Mouse (Mus musculus): ENCODE measurements at regions not wholly inside any gene's neighbourhood (a gene's known extent, or its start where the extent isn't known, plus 50 kb on each side); places are given as distances from the start of the nearest gene placed in this dataset.

GRCm38 (mm10) chr8:34447880-34448830, 336.6 kb upstream of the Gm10131 start:
- peak; percentile 41 for DNase-seq

GRCm38 (mm10) chr8:34442688-34443087, 331.2 kb upstream of the Gm10131 start:
- DNase-seq: no peak

DNA sequence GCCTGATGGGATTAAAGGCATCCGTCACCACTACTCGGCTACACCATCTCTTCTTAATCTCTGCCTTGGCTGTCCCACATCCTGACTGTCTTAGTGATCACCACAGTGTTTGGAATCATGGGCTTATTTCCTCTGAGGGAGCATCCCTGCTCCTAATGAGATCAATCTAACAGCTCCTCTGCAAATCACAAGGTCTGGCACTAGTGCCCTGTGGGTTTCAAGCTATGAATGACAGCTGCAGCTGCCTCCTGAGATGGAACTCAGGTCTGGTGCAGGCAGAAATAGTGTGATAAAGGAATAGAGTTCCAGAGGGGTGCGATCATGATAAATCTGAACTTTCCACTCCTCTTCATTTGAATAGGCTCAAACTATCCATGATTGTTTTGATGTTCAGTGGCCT, 330.2 kb upstream of the Gm10131 start:
- no peak for DNase-seq

DNA sequence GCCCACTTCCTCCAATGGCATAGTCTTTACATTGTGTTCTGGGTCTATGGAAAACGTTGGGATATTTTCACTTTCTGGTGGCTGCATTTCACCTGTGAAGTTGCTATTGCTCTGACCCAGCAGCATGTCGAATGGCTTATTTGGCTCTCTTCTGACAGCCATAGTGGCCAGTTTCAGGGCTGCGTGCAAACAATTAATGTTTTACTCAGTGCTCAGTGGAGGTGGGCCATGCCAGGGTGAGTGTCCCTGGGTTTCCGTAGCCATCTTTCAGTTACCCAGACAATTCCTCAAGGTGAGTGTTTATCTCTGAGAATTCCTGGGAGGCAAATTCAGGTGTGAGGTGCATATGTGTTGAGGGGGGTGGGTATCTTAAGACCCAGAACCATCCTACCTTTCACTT, 329.2 kb upstream of the Gm10131 start:
- DNase-seq: no peak

DNA sequence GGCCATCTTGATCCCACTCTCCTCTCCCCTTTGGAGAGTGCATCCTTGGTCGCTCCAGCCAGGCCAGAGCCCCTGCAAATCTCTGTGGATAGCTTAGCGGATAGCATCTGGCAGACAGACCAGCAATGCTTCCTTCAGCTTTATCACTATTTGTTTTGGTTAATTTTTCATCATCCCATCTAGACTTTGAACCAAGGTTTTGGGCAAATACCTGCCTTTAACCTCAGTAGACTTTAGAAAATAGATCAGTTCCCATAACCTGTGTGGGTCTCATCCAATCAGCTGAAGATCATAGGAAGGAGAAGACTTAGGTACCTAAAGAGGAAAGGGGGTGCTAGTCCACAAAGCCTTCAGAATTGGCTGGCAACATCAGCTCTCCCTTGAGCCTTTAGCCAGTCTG, 327.2 kb upstream of the Gm10131 start:
- DNase-seq: no peak

GRCm38 (mm10) chr8:34431985-34432384, 320.4 kb upstream of the Gm10131 start:
- DNase-seq: no peak

- DNase-seq: no peak
Measured at GRCm38 (mm10) chr8:34429231-34429630, 317.7 kb upstream of the Gm10131 start.

GRCm38 (mm10) chr8:34401571-34401970, 290.0 kb upstream of the Gm10131 start:
- DNase-seq: no peak

DNA sequence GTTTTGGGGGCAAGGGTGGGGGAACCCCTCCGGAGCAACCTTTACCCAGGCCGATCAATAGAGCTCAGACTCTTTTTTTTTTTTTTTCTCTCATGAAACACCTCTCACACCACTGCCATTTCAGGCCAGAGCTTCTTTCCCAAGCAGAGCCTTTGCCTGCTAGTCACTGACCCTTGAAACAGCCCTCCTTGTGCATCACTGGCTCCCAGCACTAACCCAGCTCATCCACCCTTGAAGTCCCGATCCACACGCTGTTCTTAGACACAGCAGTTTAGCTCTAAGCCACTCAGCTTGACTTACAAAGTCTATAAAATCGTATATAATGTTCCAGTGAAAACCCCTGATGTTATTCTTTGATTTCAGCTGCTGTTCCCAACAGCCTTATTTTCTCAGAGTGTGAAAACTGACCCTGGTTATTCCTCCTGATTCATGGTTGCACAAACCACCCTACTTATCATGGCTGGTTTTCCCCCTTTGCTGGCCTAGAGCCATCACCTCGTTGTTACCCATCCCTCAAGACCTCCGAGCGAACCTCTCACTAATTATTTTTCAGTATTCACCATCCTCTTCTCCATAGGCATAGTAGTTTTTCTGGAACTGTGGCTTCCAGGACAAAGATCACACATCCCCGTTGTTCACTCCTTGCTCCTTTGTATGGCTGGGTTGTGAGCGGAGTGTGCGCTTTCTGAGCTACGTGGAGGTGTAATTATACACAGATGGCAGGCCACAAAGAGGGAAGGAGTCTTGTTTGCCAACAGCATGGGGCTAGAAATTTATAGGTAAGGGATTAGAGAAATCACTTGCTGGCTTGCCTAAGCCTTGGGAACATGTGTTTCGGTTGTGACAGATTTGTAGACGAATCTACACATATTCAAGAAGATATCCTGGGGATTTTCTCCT, 287.6 kb upstream of the Gm10131 start:
- DNase-seq: peak; percentile 27

- peak; percentile 46 for DNase-seq
Measured at GRCm38 (mm10) chr8:34397583-34398411, 286.3 kb upstream of the Gm10131 start.

DNA sequence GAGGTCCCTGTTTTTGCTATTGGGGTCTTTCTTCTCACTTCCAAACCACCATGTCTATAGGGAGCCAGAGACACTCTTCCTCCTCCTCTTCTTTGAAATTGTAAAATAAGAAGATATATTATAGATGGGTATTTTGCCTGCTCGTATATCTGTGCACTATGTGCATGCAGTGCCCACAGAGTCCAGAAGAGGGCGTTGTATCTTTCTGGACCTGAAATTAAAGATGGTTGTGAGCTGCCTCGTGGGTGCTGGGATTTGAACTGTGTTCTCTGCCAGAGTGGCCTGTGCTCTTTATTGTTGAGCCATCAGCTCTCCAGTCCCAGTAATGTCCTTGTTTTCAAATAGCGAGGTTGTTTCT, 285.7 kb upstream of the Gm10131 start:
- DNase-seq: no peak

DNA sequence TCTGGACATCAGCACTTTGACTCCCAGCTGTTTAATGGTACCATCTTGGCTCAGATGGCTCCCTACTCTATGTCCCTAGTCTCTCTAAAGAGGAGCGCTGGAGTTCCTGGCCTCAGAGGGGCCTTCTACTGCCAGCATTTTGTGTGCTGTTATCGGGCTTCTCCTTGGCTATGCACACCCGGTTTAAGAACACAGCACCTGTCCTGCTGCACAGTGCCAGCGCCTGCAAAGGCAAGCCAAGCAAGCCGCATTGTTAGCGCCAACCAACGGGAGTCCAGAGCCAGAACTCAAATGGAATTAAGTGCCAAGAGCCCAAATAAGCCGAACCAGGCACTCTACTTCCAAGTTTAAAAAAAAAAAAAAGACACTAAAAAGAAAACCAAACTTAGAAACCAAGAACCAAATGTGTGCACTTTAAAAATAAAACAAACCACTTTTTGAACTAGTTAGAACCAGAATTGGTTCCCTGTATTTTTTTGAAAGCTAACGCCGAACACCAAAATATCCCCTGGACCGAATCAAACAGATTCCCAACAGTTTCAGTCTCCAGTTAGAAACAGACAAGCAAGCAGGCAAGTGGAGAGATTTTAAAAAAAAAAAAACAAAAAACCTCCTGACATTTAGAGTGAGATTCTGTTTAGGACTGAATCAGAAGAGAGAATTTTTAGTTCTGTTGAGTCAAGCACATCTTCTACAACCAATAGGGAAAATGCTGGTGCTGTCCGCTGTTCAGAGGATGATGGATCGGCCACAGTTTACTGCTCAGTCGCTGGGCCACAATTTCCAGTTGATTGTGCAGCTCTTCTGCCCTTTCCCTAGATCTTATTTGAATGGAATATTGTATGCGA, 281.7 kb upstream of the Gm10131 start:
- no peak for DNase-seq

GRCm38 (mm10) chr8:34392208-34392980, 280.9 kb upstream of the Gm10131 start:
- DNase-seq: peak; percentile 32

DNA sequence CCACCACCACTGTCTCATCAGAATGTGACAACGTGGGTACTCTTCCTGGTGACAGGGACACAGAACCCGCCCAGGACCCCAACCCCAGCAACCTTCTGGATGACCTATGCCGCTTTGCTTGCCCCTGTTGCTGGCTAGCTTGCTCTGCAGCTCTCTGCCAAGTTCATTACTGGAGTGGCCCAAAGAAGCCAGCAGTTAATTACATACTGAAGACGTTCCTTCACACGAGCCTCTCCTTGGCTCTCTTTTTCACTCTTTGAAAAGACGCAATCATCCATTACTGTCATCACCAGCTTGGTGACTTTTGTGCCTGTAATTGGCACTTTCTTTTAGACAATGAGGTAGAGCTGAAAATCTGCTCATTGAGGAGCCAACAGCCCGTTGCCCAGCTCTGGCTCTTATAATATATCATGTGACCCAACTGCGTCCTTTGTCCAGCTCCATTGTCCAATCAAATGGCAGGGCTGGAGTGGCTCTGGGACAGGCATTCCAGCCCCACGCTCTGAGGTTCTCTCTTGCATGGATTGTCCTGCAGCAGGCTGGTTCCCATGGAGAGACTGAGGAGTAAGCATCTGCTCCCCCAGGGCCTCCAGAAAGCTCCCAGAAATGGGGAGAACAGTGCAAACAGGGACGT, 274.4 kb upstream of the Gm10131 start:
- DNase-seq: peak; percentile 39

- no peak for DNase-seq
Measured at GRCm38 (mm10) chr8:34380615-34381014, 269.1 kb upstream of the Gm10131 start.

- peak; percentile 65 for DNase-seq
Measured at GRCm38 (mm10) chr8:34377154-34377553, 265.6 kb upstream of the Gm10131 start.

DNA sequence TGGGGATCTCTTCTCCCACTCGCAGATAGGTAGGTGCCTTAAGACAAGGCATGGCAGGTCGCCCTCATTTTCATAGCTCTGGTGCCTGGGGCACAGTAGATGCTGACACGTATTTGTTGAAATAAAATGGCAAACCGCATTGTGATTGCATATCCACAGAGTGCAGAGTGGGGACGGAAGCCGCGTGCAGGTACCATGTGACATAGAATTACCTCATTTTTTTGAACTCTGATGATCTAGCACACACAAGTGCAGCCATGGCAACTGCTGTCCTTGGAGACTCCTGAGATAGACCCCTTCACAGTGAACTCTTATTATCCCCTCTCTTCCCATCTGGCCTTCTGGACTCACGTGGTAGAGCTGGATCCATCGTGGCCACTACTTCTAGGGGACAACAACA, 262.7 kb upstream of the Gm10131 start:
- no peak for DNase-seq

GRCm38 (mm10) chr8:34372666-34372980, 261.1 kb upstream of the Gm10131 start:
- no peak for DNase-seq

DNA sequence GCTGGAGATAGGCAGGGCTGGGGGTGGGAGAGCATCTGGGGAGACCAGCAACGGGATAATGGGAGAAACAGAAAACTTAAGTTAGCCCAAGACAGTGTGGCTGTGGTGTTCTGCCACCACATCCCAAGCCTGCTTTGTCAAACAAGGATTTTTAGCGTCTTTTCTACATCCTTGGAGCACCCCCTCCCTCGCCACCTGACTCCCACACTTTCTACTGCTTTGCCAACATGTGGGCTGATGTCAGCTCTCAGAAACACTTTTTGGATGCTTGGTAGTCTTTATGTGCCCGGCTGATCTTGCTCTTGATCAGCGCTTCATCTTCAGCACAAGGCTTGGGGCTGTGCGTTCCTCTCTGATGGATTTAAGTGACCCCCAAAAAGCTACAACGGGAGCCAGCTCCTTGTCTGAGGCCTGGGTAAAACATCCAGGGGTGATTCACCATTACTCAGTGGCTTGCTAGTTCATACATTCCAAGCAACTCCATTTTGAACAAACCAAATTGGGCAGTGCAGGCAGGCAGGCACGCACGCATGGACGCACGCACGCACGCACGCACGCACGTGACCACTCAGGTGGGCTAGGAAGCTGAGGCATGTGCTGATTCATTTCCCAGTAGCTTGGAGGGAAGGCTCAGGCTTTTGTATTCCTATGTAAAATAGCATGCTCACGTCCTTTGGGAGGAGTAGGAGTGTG, 260.6 kb upstream of the Gm10131 start:
- no peak for DNase-seq

DNA sequence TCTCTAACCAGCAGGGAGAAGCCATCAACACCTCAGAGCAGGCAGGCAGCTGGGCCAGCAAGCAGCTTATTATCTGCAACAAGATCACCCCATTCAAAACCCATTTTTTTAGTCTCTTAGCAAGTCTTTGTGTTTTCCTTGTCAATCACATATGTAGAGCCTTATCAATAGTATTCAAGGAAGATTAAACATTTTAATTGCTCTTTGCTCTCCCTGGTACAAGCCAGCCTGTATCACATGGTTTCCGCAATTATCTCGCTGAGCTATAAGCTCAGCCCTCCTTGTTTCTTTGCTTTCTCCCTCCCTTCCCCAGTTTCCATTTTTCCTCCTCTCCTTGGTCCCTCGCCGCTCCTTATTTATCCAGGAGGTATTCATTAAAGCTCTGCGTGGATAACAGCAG, 259.9 kb upstream of the Gm10131 start:
- no peak for DNase-seq
